Mouse (Mus musculus) brain, embryonic 14.5 days (tissue): Measurements from ENCODE around the gene Akt2.
A peak's percentile ranks its signal among the peaks of the same experiment; 100 is the strongest.

Experiments used
- CTCF ChIP-seq: fragments of 200-500 bp; IDR thresholded peaks from 2 replicates; pipeline ENCODE4 v1.5.1; 2012; ENCODE audit warnings: inconsistent platforms, mild to moderate bottlenecking, moderate library complexity, borderline replicate concordance; ENCODE audit not compliant: insufficient read depth, insufficient read length; ENCODE audit errors: extremely low read depth
- POLR2A ChIP-seq: fragments of 200-500 bp; IDR thresholded peaks from 2 replicates; pipeline ENCODE4 v1.6.1; 2012; ENCODE audit warnings: mild to moderate bottlenecking, inconsistent platforms, borderline replicate concordance; ENCODE audit not compliant: poor library complexity, insufficient read depth, insufficient read length, severe bottlenecking; ENCODE audit errors: extremely low read depth

GRCm38 (mm10) chr7:27591266-27592216 lies at the start of gene Akt2:
- TF ChIP-seq CTCF (no peak), POLR2A (peak; percentile 61; the same call in 1 of the 2 replicates)
